Mouse (Mus musculus) Muller cell, postnatal 12 days (primary cell): ENCODE measurements around the gene Cldn6.

Source experiments
- DNase-seq: peaks from one replicate; pipeline ENCODE4 v3.0.0-alpha.2; 2015; ENCODE audit errors: inconsistent ontology term

The Cldn6 gene

GRCm38 (mm10) chr17:23719455-23719854 is 40.4 kb downstream of the Cldn6 start:
- DNase-seq: no peak

GRCm38 (mm10) chr17:23721886-23722285 is 42.8 kb downstream of the Cldn6 start:
- no peak for DNase-seq

- DNase-seq: no peak
Measured at GRCm38 (mm10) chr17:23722376-23723125, 43.5 kb downstream of the Cldn6 start, which contains the start of gene 1520401A03Rik. Gene 1520401A03Rik (minus strand): TSS chr17:23722783.

- DNase-seq: no peak
Measured at GRCm38 (mm10) chr17:23725477-23725876, 46.4 kb downstream of the Cldn6 start.

GRCm38 (mm10) chr17:23725999-23726757 is 47.1 kb downstream of the Cldn6 start, which contains the start of gene Pkmyt1:
Gene Pkmyt1 (plus strand): TSS chr17:23726336.
- DNase-seq: peak; percentile 95

GRCm38 (mm10) chr17:23726758-23727142 is 47.7 kb downstream of the Cldn6 start:
- peak; percentile 96 for DNase-seq

- DNase-seq: no peak
Measured at GRCm38 (mm10) chr17:23730441-23730840, 51.4 kb downstream of the Cldn6 start.
